Mouse (Mus musculus) forebrain, embryonic 14.5 days (tissue): Measurements from ENCODE around the gene Lrrc4. TPM values are rescaled to one million over a fixed set of nuclear protein-coding genes. Genes with fewer than 3 reads are reported as not detected.

ENCODE experiments used
- ATAC-seq: fragments of 200-750 bp; cut with Nextera tagmentation; 2 replicates; pipeline ENCODE4 v1.8.0; 2017; ENCODE audit warnings: mild to moderate bottlenecking, moderate library complexity
- DNase-seq: peaks from one replicate; pipeline ENCODE4 v3.0.0-alpha.2; 2015; ENCODE audit warnings: low spot score
- H3K27ac ChIP-seq: fragments of 300-500 bp; sonication (generic); 2 replicates; pipeline ENCODE4 v1.5.1; 2014; ENCODE audit warnings: low read depth, mild to moderate bottlenecking, control low read depth, low read length, moderate library complexity
- H3K27me3 ChIP-seq: fragments of 300-500 bp; sonication (generic); replicated peaks from 2 replicates; pipeline ENCODE4 v1.6.1; 2014; ENCODE audit warnings: low read length, control low read depth, mixed read lengths; ENCODE audit not compliant: control insufficient read depth, insufficient read depth
- H3K36me3 ChIP-seq: fragments of 300-500 bp; sonication (generic); 2 replicates; pipeline ENCODE4 v1.6.1; 2014; ENCODE audit warnings: low read length, control low read depth; ENCODE audit not compliant: control insufficient read depth, insufficient read depth
- H3K4me1 ChIP-seq: fragments of 300-500 bp; sonication (generic); 2 replicates; pipeline ENCODE4 v1.6.1; 2014; ENCODE audit warnings: antibody characterized with exemption, low read length, control low read depth; ENCODE audit not compliant: control insufficient read depth, insufficient read depth
- H3K4me2 ChIP-seq: fragments of 300-500 bp; sonication (generic); 2 replicates; pipeline ENCODE4 v1.6.1; 2014; ENCODE audit warnings: mild to moderate bottlenecking, control low read depth, low read length
- H3K4me3 ChIP-seq: fragments of 300-500 bp; sonication (generic); 2 replicates; pipeline ENCODE4 v1.5.1; 2014; ENCODE audit warnings: low read depth, low read length, control low read depth
- H3K9ac ChIP-seq: fragments of 300-500 bp; sonication (generic); 2 replicates; pipeline ENCODE4 v1.6.1; 2014; ENCODE audit warnings: mild to moderate bottlenecking, low read length, control low read depth, moderate library complexity
- H3K9me3 ChIP-seq: fragments of 300-500 bp; sonication (generic); replicated peaks from 2 replicates; pipeline ENCODE4 v1.6.1; 2016; ENCODE audit warnings: low read length, control low read depth, mixed read lengths; ENCODE audit not compliant: control insufficient read depth
- WGBS: fragments of 180-500 bp; shearing (Covaris S2); extraction: QIAGEN DNeasy Blood & Tissue Kit; methylation state at CpG from one replicate; pipeline ENCODE4 v1.1.7; 2014; 5-methylcytosine and 5-hydroxymethylcytosine counted together
- polyA plus RNA-seq: library from polyadenylated mRNA; unstranded; fragments of >200 nt; fragmentation: Nextera tagmentation; extraction: Ambion mirVana; gene quantifications from 2 replicates; pipeline ENCODE4 v1.2.1, GENCODE M21; 2014

Lrrc4 gene
- polyA plus RNA-seq, 1 experiment from 2014 or later: 5.8 TPM

DNA sequence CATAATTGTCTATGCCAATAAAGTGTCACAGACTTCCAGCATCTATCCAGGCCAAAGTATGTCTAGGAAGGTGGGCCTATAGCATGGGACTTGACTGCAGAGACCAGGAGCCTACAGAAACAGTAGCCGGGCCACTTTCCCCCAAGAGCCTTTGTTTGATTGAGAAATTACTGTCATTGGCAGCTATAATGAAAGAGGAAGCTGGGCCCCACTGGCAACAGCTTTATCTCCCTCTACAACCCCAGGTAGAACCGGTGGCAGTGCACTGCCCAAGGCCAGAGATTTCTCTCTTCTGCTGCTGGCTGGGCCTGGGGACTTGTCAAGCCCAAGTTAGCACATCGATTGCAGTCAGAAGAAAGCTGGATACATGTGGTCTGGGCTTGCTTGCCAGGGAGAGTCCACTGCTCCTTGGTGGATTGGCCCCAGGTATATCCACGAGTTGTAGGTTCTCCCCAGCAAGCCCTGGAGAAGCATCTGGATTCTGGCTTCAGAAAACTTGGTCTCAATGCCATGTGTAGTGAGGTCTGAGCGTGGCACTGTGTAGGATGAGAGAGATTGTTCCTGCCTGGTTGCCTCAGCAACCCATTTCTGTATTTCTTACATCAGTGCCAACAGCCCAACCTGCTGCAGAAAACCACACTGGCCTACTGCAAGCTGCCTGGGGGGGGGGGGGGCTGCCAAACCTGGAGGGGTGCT lies 40.3 kb upstream of the Lrrc4 start:
- no peak for DNase-seq
- H3K4me1 ChIP-seq: peaks cover 19% of the 10 kb centered on the region
- H3K9me3 ChIP-seq: no peaks in the 10 kb centered on the region
- 77% methylated on average over 5 of the region's 5 CpGs for WGBS
- H3K4me2 ChIP-seq: no peak overlapping the region
- ATAC-seq: no peak
- no peak overlapping the region for H3K4me3 ChIP-seq
- H3K9ac ChIP-seq: no peak overlapping the region
- no peak overlapping the region for H3K27ac ChIP-seq
- no peaks in the 10 kb centered on the region for H3K27me3 ChIP-seq
- no peaks in the 10 kb centered on the region for H3K36me3 ChIP-seq

DNA sequence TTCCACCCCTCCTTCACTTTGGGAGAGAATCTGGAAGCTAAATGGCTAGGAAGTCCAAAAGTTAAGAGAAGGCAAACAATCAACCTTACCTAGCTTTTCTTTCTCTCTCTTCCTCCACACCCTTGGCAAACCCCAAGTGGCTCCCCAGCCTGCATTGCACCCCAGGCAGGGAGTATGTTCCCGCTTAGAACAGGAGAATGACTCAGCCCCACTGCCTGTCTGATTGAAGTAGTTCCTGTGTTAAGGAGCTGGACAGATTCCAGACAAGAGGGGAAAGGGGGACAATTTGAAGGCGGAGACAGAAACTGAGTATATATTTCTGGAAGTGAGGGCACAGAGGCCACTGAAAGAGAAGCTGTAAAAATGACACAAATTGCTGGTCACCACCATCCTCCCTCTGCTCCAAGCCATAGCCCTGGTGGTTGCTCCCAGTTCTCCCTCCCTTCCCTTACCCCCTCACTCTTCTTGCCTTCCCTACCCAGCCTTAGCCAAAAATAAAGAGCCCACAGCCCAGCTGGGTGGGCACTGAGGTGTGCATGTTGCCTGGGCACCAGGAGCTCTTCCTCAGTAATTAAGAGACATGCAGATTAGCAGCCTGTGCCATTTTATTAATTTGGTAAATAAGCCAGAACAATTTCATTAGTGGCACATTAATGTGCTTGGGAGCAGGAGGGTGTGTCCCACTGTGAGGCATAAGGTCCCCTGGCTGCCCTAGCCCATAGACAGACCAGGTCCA lies 36.1 kb upstream of the Lrrc4 start:
- peaks cover 20% of the 10 kb centered on the region for H3K4me1 ChIP-seq
- ATAC-seq: no peak
- no peaks in the 10 kb centered on the region for H3K36me3 ChIP-seq
- no peaks in the 10 kb centered on the region for H3K27me3 ChIP-seq
- H3K4me2 ChIP-seq: no peak overlapping the region
- no peak for DNase-seq
- H3K9me3 ChIP-seq: no peaks in the 10 kb centered on the region
- H3K9ac ChIP-seq: no peak overlapping the region
- no peak overlapping the region for H3K4me3 ChIP-seq
- no peak overlapping the region for H3K27ac ChIP-seq
- WGBS: 47% methylated on average over 2 of the region's 2 CpGs

DNA sequence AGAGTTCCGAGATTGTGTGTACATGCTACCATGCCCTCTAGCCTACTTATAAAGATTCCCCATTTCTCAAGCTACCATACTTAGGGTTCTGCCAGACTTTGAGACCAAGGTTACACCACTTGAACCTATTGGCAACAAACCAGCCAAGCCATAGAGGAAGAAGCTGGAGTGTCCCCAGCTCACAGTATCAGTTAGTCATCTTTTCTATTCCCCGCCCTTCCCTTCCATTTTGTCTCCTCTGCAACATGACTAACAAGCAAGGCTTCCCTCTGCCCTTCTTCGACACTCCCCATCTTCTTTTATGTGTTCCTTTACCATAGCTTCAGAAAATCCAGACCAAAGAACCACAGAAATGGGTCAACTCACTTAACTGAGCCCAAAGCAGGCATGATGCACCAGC lies 34.7 kb upstream of the Lrrc4 start:
- no peak for ATAC-seq
- whole genome bisulfite sequencing: 96% methylated on average over 3 of the region's 3 CpGs
- no peak for DNase-seq
- Histone ChIP-seq H3K9me3 (no peaks in the 10 kb centered on the region), H3K27me3 (no peaks in the 10 kb centered on the region), H3K4me3 (no peak overlapping the region), H3K4me2 (no peak overlapping the region), H3K36me3 (no peaks in the 10 kb centered on the region), H3K9ac (no peak overlapping the region), H3K4me1 (peaks cover 15% of the 10 kb centered on the region), H3K27ac (no peak overlapping the region)

DNA sequence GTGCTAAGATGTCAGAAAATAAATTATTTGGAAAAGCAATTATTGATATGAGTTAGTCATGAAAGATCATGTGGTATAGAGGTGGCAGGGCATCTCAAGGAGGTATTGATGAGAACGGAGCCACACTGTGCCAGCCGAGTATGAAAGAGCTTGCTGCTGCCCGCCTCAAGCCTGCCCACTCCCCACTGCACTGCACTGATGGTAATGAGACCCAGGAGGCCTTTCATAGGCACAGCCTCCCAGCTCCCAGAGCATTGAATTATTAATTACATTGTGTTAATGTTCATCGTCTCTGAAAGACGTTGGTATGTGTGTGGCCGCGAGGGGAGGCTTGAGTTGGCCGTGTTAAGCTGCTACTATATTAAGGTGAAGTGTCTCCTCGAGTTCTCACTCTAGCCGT lies 33.6 kb upstream of the Lrrc4 start:
- DNase-seq (peak; percentile 47), ATAC-seq (peak; percentile 74)
- Histone ChIP-seq H3K9ac (no peak overlapping the region), H3K4me3 (no peak overlapping the region), H3K4me2 (no peak overlapping the region), H3K4me1 (peaks cover 15% of the 10 kb centered on the region), H3K27ac (no peak overlapping the region), H3K9me3 (no peaks in the 10 kb centered on the region), H3K36me3 (no peaks in the 10 kb centered on the region), H3K27me3 (no peaks in the 10 kb centered on the region)
- WGBS: 12% methylated on average over 10 of the region's 10 CpGs

DNA sequence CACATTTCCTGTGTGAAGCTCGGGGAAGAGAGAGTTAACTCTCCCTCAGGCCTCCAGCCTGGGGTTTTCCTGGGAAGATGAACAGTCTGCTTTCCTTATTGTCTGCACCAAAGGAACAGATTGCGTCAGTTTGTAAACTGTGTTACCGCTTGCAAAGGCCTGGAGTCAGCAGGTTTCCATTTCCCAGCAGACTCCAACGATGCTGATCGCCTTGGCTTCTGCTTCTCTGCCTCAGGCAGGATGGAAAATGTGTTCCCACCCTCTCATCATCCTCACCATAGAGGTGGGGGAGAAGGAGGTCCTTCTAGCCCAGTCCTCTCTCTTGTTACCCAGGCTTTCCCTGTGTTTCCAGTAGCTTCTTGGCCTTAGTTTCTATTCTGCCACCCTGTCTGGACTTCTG lies 33.1 kb upstream of the Lrrc4 start:
- peaks cover 15% of the 10 kb centered on the region for H3K4me1 ChIP-seq

DNA sequence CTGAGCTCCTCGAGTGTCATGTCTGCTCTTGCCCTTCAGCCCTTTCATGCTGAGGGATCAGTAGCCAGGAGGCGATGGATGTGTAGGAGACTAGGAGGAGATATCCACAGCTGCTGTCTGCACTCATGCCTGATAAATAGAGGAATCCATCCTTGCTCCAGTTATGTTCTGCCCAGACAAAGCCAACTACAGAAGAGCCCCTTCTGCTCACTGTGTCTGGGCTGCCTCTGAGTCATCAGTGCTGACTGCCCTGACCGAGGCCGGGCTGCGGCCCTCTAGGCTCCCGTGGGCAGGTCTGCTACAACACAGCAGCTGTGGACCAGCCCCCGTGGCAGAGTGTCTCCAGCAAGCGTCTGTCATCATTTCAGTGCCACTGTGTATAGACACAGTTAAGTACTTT lies 30.8 kb upstream of the Lrrc4 start:
- Histone ChIP-seq H3K27me3 (no peaks in the 10 kb centered on the region), H3K4me2 (no peak overlapping the region), H3K36me3 (no peaks in the 10 kb centered on the region), H3K9me3 (no peaks in the 10 kb centered on the region), H3K9ac (no peak overlapping the region), H3K4me1 (peaks cover 12% of the 10 kb centered on the region), H3K27ac (no peak overlapping the region), H3K4me3 (no peak overlapping the region)
- no peak for DNase-seq
- no peak for ATAC-seq
- 79% methylated on average over 8 of the region's 8 CpGs for WGBS

More for the DNA sequence above, 33.1 kb upstream of the Lrrc4 start:
- DNase-seq (peak; percentile 87), ATAC-seq (peak; percentile 76)
- WGBS: 18% methylated on average over 5 of the region's 5 CpGs
- Histone ChIP-seq H3K36me3 (no peaks in the 10 kb centered on the region), H3K4me2 (no peak overlapping the region), H3K9me3 (no peaks in the 10 kb centered on the region), H3K9ac (no peak overlapping the region), H3K27me3 (no peaks in the 10 kb centered on the region), H3K4me3 (no peak overlapping the region), H3K27ac (no peak overlapping the region)

DNA sequence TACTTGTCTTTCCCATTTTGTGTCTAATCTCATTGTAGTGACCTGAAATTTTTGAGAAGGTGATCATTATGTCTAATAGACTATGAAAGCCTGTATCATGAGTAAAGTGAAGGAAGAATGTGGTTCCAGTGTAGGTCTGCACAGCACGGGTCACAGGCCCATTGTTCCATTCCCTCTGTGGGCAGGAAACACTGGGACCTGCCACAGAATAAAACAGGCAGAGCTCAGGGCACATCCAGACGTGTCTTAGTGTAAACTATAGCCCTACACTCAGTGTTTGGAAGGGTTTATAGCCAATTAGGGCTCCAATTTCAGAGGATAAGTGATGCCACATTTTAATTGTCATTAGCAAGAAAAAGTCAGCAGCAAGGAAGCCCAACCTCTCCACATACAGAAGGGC lies 29.4 kb upstream of the Lrrc4 start:
- no peak overlapping the region for H3K27ac ChIP-seq
- ATAC-seq (no peak), DNase-seq (no peak)
- H3K9ac ChIP-seq: no peak overlapping the region
- peaks cover 12% of the 10 kb centered on the region for H3K4me1 ChIP-seq
- no peak overlapping the region for H3K4me2 ChIP-seq
- H3K4me3 ChIP-seq: no peak overlapping the region
- 11% methylated on average over 2 of the region's 2 CpGs for WGBS
- H3K36me3 ChIP-seq: no peaks in the 10 kb centered on the region
- no peaks in the 10 kb centered on the region for H3K27me3 ChIP-seq
- H3K9me3 ChIP-seq: no peaks in the 10 kb centered on the region

DNA sequence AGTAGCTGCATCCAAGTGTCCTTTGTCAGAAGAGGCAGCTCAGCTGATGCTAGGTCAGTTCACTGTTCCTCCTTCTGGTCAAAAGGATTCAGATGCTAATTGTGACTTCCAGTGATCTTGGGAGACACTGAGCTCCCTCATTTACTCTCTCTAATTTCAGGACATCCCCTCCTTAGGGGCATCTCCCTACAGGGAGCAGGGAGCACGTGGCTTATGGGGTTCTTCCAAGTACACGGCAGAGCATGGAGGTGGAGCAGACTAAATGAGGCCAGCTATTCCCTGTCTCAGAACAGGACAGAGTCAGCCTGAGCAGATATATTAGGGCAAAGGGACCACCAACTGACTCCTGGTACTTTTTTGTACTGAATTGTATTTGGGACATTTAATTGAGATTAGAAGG lies 28.9 kb upstream of the Lrrc4 start:
- H3K9me3 ChIP-seq: no peaks in the 10 kb centered on the region
- no peak overlapping the region for H3K4me3 ChIP-seq
- H3K4me2 ChIP-seq: no peak overlapping the region
- no peak for ATAC-seq
- H3K27me3 ChIP-seq: no peaks in the 10 kb centered on the region
- no peaks in the 10 kb centered on the region for H3K36me3 ChIP-seq
- H3K4me1 ChIP-seq: peaks cover 12% of the 10 kb centered on the region
- H3K27ac ChIP-seq: no peak overlapping the region
- no peak overlapping the region for H3K9ac ChIP-seq
- 24% methylated on average over 2 of the region's 2 CpGs for WGBS
- DNase-seq: no peak

DNA sequence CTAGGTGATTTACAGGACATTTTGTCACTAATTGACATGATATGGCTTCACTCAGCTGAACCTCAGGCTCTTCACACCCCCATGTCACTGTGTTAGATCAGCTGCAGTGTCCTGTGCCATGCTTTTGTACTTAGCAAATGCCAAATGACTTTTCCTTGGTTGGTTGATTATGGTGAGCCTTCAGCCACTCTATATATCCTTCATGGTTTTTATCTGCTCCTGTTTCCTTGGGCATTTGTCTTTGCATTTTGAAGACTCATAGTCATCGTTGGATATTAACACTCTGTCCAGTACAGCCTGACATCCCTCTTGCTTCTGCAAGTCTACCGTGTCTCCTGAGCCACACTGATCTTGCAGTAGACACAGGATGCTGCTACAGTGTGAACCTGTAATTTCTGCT lies 27.5 kb upstream of the Lrrc4 start:
- Histone ChIP-seq H3K9ac (no peak overlapping the region), H3K27me3 (no peaks in the 10 kb centered on the region), H3K4me2 (no peak overlapping the region), H3K36me3 (no peaks in the 10 kb centered on the region), H3K27ac (no peak overlapping the region), H3K4me3 (no peak overlapping the region), H3K9me3 (no peaks in the 10 kb centered on the region), H3K4me1 (peaks cover 3% of the 10 kb centered on the region)
- no peak for DNase-seq
- 89% methylated on average over 2 of the region's 2 CpGs for WGBS
- ATAC-seq: no peak
